Mouse (Mus musculus): ENCODE data around the gene Ugt1a6b.

Gene Ugt1a6b

GRCm38 (mm10) chr1:88235894-88236415 is 132.9 kb downstream of the Ugt1a6b start:
- no peak for DNase-seq (ENCODE audit: low read depth in 2 of 2, low spot score in 2 of 2)

DNA sequence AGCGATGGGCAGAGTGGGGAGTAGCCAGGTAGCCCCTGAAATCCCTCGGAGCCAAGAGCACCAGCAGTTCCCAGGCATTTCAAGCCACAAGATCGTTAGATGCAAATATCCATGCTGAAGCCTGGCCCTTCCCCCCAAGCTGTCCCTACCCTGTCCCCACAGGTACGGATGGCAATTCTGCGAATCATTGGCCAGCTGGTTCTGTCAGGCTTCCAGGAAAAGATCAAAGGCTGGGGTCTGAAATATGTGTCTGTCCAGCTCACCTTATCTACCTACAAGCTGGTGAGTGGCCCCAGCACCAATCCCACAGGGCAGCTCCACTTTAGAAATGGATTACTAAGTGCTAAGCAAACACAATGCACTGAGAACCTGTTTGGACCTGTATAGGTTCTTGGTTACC is 134.3 kb downstream of the Ugt1a6b start:
- no peak for DNase-seq (ENCODE audit: low read depth in 2 of 2, low spot score in 2 of 2)

GRCm38 (mm10) chr1:88238771-88239170 is 135.7 kb downstream of the Ugt1a6b start:
- no peak for DNase-seq (ENCODE audit: low read depth in 2 of 2, low spot score in 2 of 2)

- no peak for DNase-seq (ENCODE audit: low read depth in 2 of 2, low spot score in 2 of 2)
Measured at GRCm38 (mm10) chr1:88240072-88240471, 137.0 kb downstream of the Ugt1a6b start.

- no peak for DNase-seq (ENCODE audit: low read depth in 2 of 2, low spot score in 2 of 2)
Measured at GRCm38 (mm10) chr1:88240579-88240978, 137.5 kb downstream of the Ugt1a6b start.

GRCm38 (mm10) chr1:88243861-88244260 is 140.8 kb downstream of the Ugt1a6b start:
- DNase-seq (ENCODE audit: low read depth in 2 of 2, low spot score in 2 of 2), result no peak

- DNase-seq (ENCODE audit: low read depth in 2 of 2, low spot score in 2 of 2), result no peak
Measured at GRCm38 (mm10) chr1:88245881-88246280, 142.8 kb downstream of the Ugt1a6b start.

DNA sequence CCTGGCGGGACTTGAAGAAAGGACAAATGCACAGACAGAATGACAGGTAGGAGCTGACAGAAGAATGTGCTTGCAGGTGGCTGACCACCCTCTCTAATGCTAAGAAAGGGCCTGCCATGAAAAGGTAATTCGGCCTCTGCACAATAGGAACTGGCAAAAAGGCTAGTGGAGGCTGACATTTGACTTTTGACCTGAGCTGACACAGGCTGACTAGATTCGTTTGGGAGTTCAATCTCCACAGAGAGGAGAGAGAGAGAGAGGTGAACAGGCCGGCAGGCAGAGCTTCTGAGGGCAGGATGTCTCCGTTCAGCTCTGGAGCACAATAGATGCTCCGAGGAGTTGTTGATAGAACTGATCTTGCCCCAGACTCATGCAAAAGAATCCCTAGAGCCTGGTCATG is 143.3 kb downstream of the Ugt1a6b start:
- DNase-seq (ENCODE audit: low read depth in 2 of 2, low spot score in 2 of 2), result no peak

- no peak for DNase-seq (ENCODE audit: low read depth in 2 of 2, low spot score in 2 of 2)
Measured at GRCm38 (mm10) chr1:88247660-88248059, 144.6 kb downstream of the Ugt1a6b start.

DNA sequence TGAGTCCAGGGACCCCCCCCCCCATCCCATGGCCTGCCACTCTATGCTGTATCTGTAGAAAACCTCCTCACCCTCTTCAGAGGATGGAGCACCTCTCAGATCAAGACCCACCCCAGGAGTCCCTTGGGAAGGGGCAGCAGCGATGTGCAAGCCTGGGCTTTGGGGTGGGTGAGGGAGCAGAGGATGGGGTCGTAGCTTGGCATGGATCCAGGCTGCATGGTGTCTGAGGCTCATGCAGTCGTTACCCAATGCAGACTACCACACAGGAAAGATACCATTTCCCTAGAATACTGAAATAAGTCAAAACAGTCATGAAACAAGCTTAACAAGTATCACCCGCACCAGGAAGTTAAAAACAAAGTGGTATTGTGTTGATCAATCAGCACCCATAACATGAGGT is 145.6 kb downstream of the Ugt1a6b start:
- DNase-seq (ENCODE audit: low read depth in 2 of 2, low spot score in 2 of 2), result no peak

DNA sequence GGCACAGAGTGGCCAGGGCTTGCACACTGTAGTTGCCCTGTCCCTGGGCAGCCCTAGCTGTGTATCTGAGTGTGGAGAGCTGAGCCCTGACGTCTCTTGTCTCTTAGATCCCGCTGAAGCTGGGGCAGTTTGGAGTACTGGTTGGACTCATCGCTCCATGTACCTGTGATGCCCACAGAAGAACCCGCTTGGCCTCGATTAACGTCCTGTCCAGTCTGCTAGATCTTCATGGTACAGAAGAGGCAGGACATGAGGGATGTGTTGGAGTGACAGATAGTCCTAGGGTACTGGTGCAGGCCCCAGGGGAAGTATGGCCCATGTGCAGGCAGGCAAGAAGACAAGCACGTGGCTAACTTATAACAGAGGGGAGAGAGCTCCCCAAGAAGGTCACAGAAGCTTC is 146.5 kb downstream of the Ugt1a6b start:
- no peak for DNase-seq (ENCODE audit: low read depth in 2 of 2, low spot score in 2 of 2)

DNA sequence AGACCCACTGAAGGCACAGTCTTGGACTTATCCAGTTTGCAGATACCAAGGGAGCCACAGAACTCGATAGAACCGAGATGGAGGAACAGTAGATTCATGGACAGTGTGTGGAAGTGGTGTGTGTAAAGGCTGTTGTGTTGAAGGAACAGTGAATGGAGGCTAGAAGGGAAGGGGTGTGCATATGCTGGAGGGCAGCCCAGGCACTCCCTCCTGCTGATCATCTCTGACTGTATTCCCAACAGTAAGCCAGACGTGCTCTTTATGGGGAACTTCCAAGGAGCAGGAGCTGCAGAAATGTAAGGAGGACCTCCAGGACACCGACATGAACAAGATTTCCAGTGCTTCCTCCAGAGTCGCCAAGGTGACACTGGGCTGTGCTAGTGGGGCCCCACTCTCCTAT is 147.0 kb downstream of the Ugt1a6b start:
- no peak for DNase-seq (ENCODE audit: low read depth in 2 of 2, low spot score in 2 of 2)

GRCm38 (mm10) chr1:88253106-88253505 is 150.1 kb downstream of the Ugt1a6b start:
- DNase-seq (ENCODE audit: low read depth in 2 of 2, low spot score in 2 of 2), result no peak

GRCm38 (mm10) chr1:88253540-88253939 is 150.5 kb downstream of the Ugt1a6b start:
- DNase-seq (ENCODE audit: low read depth in 2 of 2, low spot score in 2 of 2), result no peak

GRCm38 (mm10) chr1:88254793-88255465 is 151.9 kb downstream of the Ugt1a6b start:
- no peak for DNase-seq (ENCODE audit: low read depth in 2 of 2, low spot score in 2 of 2)

- DNase-seq (ENCODE audit: low read depth in 2 of 2, low spot score in 2 of 2), result no peak
Measured at GRCm38 (mm10) chr1:88255466-88255857, 152.4 kb downstream of the Ugt1a6b start.

DNA sequence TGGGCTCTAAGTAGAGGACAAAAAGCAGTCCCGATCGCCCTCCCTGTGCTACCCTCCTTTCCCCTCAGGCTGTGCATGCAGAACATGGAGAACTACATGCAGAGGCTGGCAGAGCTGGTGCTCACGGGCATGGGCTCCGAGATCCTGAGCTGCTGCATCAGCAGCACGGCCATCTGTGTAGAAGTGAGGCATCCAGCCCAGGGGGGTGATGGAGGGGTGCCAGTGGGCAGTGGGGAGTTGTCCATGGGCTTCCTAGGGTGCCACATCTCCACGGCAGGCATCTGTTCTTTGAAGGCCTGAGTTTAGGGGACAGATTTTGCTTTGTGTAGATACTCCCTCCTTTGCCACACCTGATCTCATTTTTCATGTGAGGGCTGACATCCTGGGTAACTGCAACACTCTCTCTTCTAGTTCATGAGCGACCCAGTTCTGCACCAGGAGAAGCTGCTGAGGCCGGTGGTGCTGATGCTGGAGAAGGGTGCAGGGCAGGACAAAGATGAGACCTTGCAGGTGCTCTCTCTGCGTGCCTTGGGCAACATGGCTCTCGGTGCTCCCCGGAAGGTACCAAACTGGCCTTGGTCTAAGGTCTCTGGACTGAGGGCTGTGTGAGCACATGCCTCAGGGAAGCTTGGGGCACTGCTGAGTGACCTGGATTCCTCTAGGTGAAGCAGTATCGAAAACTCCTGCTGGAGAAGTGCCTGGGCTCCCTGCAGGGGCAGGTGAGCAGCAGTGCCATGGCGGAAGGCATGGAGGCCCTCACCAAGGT is 153.1 kb downstream of the Ugt1a6b start:
- DNase-seq (ENCODE audit: low read depth in 2 of 2, low spot score in 2 of 2), result no peak

DNA sequence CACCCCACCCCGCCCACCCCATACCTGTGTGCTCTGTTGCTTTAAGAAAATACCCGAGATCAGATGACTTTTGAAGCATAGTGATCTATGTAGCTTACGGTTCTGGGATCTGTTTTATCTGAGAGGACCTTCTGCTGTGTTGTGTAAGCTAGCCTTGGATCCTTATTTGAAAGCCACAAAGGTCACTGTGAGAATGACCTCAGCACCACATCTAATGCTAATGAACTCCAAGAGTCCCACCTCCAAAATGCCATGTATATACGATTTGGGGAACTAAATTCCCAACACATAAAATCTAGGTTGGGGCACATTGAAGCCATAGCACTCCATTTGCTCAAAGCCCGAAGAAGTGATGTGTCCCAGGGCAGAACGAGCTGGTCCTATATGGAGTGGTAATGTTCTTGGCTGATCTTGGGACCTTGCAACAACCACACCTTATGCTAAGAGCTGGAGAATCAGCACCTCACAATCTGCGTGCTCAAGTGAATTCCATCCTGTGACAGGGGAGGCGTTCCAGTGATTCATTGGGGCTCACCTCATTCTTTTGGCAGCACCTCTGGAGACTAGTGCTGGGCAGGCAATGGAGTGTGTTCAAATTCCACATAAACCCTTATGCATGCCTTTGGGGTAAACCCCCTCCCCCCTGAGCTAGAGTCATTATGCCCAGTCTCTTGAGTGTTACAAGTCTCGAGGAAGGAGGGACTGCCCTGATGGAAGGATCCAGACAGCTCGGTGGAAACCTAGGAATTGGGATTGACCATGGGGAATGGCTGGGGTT is 154.0 kb downstream of the Ugt1a6b start:
- no peak for DNase-seq (ENCODE audit: low read depth in 2 of 2, low spot score in 2 of 2)

GRCm38 (mm10) chr1:88257681-88258080 is 154.6 kb downstream of the Ugt1a6b start:
- no peak for DNase-seq (ENCODE audit: low read depth in 2 of 2, low spot score in 2 of 2)

DNA sequence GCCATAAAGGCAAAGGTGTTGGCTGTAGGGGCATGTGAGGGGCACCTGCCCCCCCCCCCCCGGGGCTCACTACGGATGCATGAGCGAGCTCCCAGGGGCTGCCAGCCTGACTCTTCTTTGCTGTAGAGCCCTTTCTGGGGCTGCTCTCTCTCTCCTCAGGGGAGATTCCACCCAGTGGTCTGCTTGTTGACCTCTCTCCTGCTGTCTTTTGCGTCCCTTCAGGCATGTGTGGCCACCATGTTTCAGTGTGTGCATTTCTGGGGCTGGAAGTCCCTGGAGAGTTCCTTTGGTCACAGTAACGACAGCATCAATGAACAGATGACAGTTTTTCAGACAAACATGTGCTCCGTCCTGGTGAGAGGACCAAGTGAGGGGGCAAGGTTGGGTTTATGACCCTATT is 155.3 kb downstream of the Ugt1a6b start:
- DNase-seq (ENCODE audit: low read depth in 2 of 2, low spot score in 2 of 2), result no peak

DNA sequence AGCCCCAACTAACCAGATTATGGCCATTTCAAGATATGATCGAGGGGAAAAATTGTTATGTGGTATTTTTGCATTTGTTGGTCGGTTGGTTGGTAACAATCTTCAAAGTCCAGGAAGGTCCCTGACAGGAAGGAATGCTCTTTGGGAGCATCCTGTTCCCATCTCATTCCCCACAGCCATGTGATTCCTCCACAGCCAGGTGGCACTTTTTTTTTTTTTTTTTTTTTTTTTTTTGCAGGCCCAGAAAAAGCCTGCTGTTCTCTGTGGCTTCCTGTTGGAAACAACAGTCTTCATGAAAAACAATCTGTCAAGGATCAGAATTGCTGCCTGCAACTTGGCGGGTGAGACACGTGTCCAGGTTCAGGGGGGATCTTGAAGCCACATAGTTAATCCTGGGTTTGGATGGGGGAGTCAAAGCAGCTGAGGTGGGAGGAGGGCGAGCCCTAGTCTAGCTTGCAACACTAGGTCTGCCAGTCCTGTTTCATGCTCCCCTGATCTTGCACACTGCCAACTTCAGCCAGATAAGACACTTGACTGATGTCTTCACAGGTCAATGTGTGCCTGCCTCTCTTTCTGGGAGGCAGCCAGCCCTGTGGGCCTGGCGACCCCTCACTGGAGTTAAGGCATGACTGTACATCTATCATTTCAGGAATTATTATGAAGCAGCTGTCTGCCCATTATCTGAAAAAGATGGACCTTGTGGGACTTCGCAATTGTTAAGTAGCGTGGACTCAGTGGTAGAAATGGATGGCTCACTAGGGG is 156.0 kb downstream of the Ugt1a6b start:
- no peak for DNase-seq (ENCODE audit: low read depth in 2 of 2, low spot score in 2 of 2)

Data from CD8-positive naive resting alpha-beta T cell, adult 2 months (primary cell).